In the genomic region with DNA sequence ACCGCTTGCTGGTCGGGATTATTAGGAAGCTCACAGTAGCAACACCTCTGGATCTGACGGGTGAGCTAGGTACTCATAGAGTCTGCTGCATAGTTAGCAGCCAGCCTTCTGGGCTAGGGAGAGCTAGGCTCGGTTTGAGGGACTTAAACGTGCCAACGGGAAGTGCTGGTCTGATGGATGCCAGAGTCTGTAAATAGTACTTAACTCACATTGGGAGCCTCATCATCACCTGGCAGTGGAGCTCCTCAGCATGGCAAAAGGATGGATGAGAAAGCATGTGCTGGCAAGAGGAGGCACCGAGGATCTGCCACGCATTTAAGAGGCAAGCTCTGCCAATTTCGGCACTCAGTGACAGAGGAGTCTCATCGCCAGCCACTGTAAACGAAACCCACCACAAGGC, we compare ENCODE assay signal across 20 mouse cellular contexts.
DNase-seq lines count a peak whose midpoint lies in the region; ATAC-seq and TF ChIP-seq lines count a peak whose summit lies in the region.
"Had no signal": no experiment of that assay in that cellular context is flagged by ENCODE, and none has a peak within 500 bp of the region (broad histone marks: within the 10 kb centered on the region; RNA-seq: fewer than 3 reads in every experiment).

No protein-coding gene starts in this region.

- WGBS in forebrain, postnatal 0 days, result 76% methylated on average over 11 of the region's 11 CpGs
- 92% methylated on average over 11 of the region's 11 CpGs for WGBS in forebrain, embryonic 11.5 days
- 94% methylated on average over 11 of the region's 11 CpGs for WGBS in midbrain, embryonic 11.5 days
- 96% methylated on average over 11 of the region's 11 CpGs for WGBS in midbrain, embryonic 15.5 days

- no peaks in the 10 kb centered on the region for H3K4me1 ChIP-seq in forebrain, postnatal 0 days (ENCODE audit: insufficient read depth)
- H3K4me1 ChIP-seq in forebrain, embryonic 11.5 days (replicated peaks; ENCODE audit: control insufficient read depth, insufficient read depth, low read length), result no peaks in the 10 kb centered on the region
- no peaks in the 10 kb centered on the region for H3K4me1 ChIP-seq in midbrain, embryonic 11.5 days (ENCODE audit: control insufficient read depth, insufficient read depth, low read length)
- H3K4me1 ChIP-seq in midbrain, embryonic 15.5 days, result no peaks in the 10 kb centered on the region
- H3K4me1 ChIP-seq: forebrain, embryonic 15.5 days; heart, embryonic 15.5 days had no signal

- no peak overlapping the region for H3K9ac ChIP-seq in forebrain, postnatal 0 days
- H3K9ac ChIP-seq in forebrain, embryonic 11.5 days (ENCODE audit: low read length), result no peak overlapping the region
- no peak overlapping the region for H3K9ac ChIP-seq in midbrain, embryonic 11.5 days (ENCODE audit: low read length)
- no peak overlapping the region for H3K9ac ChIP-seq in midbrain, embryonic 15.5 days
- H3K9ac ChIP-seq: embryonic facial prominence, embryonic 12.5 days; forebrain, embryonic 15.5 days; heart, embryonic 15.5 days; hindbrain, embryonic 13.5 days had no signal

- no peaks in the 10 kb centered on the region for H3K27me3 ChIP-seq in forebrain, postnatal 0 days (ENCODE audit: insufficient read depth, low read length)
- no peaks in the 10 kb centered on the region for H3K27me3 ChIP-seq in forebrain, embryonic 11.5 days (ENCODE audit: control insufficient read depth, insufficient read depth, low read length)
- H3K27me3 ChIP-seq in midbrain, embryonic 11.5 days (ENCODE audit: control insufficient read depth, insufficient read depth, low read length), result no peaks in the 10 kb centered on the region
- no peaks in the 10 kb centered on the region for H3K27me3 ChIP-seq in midbrain, embryonic 15.5 days (replicated peaks)
- H3K27me3 ChIP-seq: forebrain, embryonic 15.5 days; heart, embryonic 15.5 days; hindbrain, embryonic 13.5 days had no signal

- no peaks in the 10 kb centered on the region for H3K36me3 ChIP-seq in forebrain, postnatal 0 days (ENCODE audit: insufficient read depth)
- H3K36me3 ChIP-seq in forebrain, embryonic 11.5 days (ENCODE audit: control insufficient read depth, insufficient read depth, low read length), result no peaks in the 10 kb centered on the region
- no peaks in the 10 kb centered on the region for H3K36me3 ChIP-seq in midbrain, embryonic 11.5 days (ENCODE audit: control insufficient read depth, insufficient read depth, low read length)
- H3K36me3 ChIP-seq in midbrain, embryonic 15.5 days (replicated peaks), result no peaks in the 10 kb centered on the region; the same call in 1 of the 2 replicates
- H3K36me3 ChIP-seq: embryonic facial prominence, embryonic 12.5 days; forebrain, embryonic 15.5 days; heart, embryonic 15.5 days had no signal

- H3K9me3 ChIP-seq in forebrain, postnatal 0 days (ENCODE audit: low read length), result no peaks in the 10 kb centered on the region
- no peaks in the 10 kb centered on the region; the same call in 1 of the 2 replicates for H3K9me3 ChIP-seq in forebrain, embryonic 11.5 days (ENCODE audit: control insufficient read depth, low read length)
- peaks cover 2% of the 10 kb centered on the region; the same call in 1 of the 2 replicates for H3K9me3 ChIP-seq in midbrain, embryonic 11.5 days (ENCODE audit: control insufficient read depth, low read length)
- 0 out of 2 replicates have a peak, but pooled peaks cover 2% of the 10 kb centered on the region for H3K9me3 ChIP-seq in midbrain, embryonic 15.5 days
- H3K9me3 ChIP-seq: heart, embryonic 15.5 days had no signal

- no peak overlapping the region for H3K27ac ChIP-seq in forebrain, postnatal 0 days (ENCODE audit: low read depth, low read length)
- H3K27ac ChIP-seq in forebrain, embryonic 11.5 days (ENCODE audit: low read depth, low read length), result no peak overlapping the region
- no peak overlapping the region for H3K27ac ChIP-seq in midbrain, embryonic 11.5 days (ENCODE audit: low read depth, low read length)
- H3K27ac ChIP-seq in midbrain, embryonic 15.5 days, result no peak overlapping the region
- H3K27ac ChIP-seq: embryonic facial prominence, embryonic 12.5 days; forebrain, embryonic 15.5 days; heart, embryonic 15.5 days; hindbrain, embryonic 13.5 days; hindbrain, postnatal 0 days had no signal

- no peak overlapping the region for H3K4me2 ChIP-seq in forebrain, postnatal 0 days (ENCODE audit: low read depth)
- no peak overlapping the region for H3K4me2 ChIP-seq in forebrain, embryonic 11.5 days (ENCODE audit: low read depth, low read length, severe bottlenecking)
- no peak overlapping the region for H3K4me2 ChIP-seq in midbrain, embryonic 11.5 days
- no peak overlapping the region for H3K4me2 ChIP-seq in midbrain, embryonic 15.5 days
- H3K4me2 ChIP-seq: embryonic facial prominence, embryonic 12.5 days; forebrain, embryonic 15.5 days; heart, embryonic 11.5 days; heart, embryonic 15.5 days; hindbrain, embryonic 13.5 days had no signal

- TF ChIP-seq CTCF in forebrain, postnatal 0 days (IDR thresholded peaks at IDR 0.05; ENCODE audit: low read depth), result no peak

- ATAC-seq in forebrain, postnatal 0 days, result peak; percentile 72
- ATAC-seq in forebrain, embryonic 11.5 days (replicated peaks; ENCODE audit: low FRiP score), result no peak
- ATAC-seq in midbrain, embryonic 11.5 days (ENCODE audit: low FRiP score), result no peak
- ATAC-seq in midbrain, embryonic 15.5 days (replicated peaks), result no peak
- no peak for ATAC-seq in megakaryocyte progenitor cell, adult 5-6 weeks (replicated peaks; ENCODE audit: poor library complexity)
- ATAC-seq: forebrain, embryonic 15.5 days; hindbrain, postnatal 0 days had no signal

- peak; percentile 61 for DNase-seq in forebrain, postnatal 0 days
- DNase-seq in forebrain, embryonic 11.5 days (ENCODE audit: low spot score), result no peak
- peak; percentile 80 for DNase-seq in midbrain, embryonic 11.5 days (ENCODE audit: low spot score, missing footprints)
- DNase-seq in brain, adult 2 months (ENCODE audit: low read depth, low spot score), result peak; percentile 74
- DNase-seq in telencephalon, adult 2 months (ENCODE audit: low read depth, low spot score), result peak; percentile 44
- DNase-seq: adrenal gland, adult 2 months; adrenal gland, postnatal 25 days; cerebellum, adult 11-12 months; cerebellum, adult 9-10 months; cerebellum, postnatal 25 days; gastrocnemius, postnatal 36 days; heart, postnatal 14 days had no signal

- no peak overlapping the region for H3K4me3 ChIP-seq in forebrain, postnatal 0 days (ENCODE audit: low read depth, low read length)
- no peak overlapping the region for H3K4me3 ChIP-seq in forebrain, embryonic 11.5 days (ENCODE audit: low read depth, low read length)
- no peak overlapping the region for H3K4me3 ChIP-seq in midbrain, embryonic 11.5 days (ENCODE audit: low read depth, low read length)
- H3K4me3 ChIP-seq in midbrain, embryonic 15.5 days, result no peak overlapping the region
- H3K4me3 ChIP-seq: embryonic facial prominence, embryonic 12.5 days; forebrain, embryonic 15.5 days; heart, embryonic 15.5 days; hindbrain, embryonic 13.5 days had no signal
